Mouse (Mus musculus) spleen, adult 18-20 months (tissue): ENCODE results near the gene Hmgcl.
"Not testable (repeated sequence)": the region's sequence is repeated elsewhere in the genome, so short reads cannot be mapped to it uniquely, and the experiment has no call there.

ENCODE experiments used
- DNase-seq, 2 experiments: peaks; one replicate each; pipeline ENCODE4 v3.0.0; 2022; ENCODE audit warnings: mixed read lengths in 2 of 2

Hmgcl gene

GRCm38 (mm10) chr4:135962946-135963345, 16.7 kb downstream of the Hmgcl start:
- DNase-seq: no peak

GRCm38 (mm10) chr4:135963457-135964193, 17.4 kb downstream of the Hmgcl start, which contains the start of gene Gale:
Gene Gale (plus strand): TSS chr4:135963727.
- peak; percentile 88 to 91 for DNase-seq

GRCm38 (mm10) chr4:135964426-135964825, 18.2 kb downstream of the Hmgcl start:
- DNase-seq: no peak

GRCm38 (mm10) chr4:135965113-135965512, 18.9 kb downstream of the Hmgcl start:
- no peak for DNase-seq

GRCm38 (mm10) chr4:135966283-135966682, 20.0 kb downstream of the Hmgcl start:
- no peak for DNase-seq

GRCm38 (mm10) chr4:135967086-135967760, 21.0 kb downstream of the Hmgcl start:
- DNase-seq: no peak

GRCm38 (mm10) chr4:135968271-135968869, 22.1 kb downstream of the Hmgcl start:
- no peak for DNase-seq

GRCm38 (mm10) chr4:135969070-135969750, 23.0 kb downstream of the Hmgcl start:
- DNase-seq: no peak

GRCm38 (mm10) chr4:135970585-135970984, 24.3 kb downstream of the Hmgcl start:
- no peak for DNase-seq

- no peak for DNase-seq
Measured at GRCm38 (mm10) chr4:135971805-135972555, 25.7 kb downstream of the Hmgcl start.

GRCm38 (mm10) chr4:135972556-135972906, 26.3 kb downstream of the Hmgcl start, which contains the start of gene Lypla2:
Gene Lypla2 (minus strand): TSS chr4:135972626.
- peak; percentile 75 for DNase-seq

- no peak for DNase-seq
Measured at GRCm38 (mm10) chr4:135972911-135973811, 26.9 kb downstream of the Hmgcl start.

GRCm38 (mm10) chr4:135976146-135976545, 29.9 kb downstream of the Hmgcl start:
- no peak for DNase-seq

- not testable (repeated sequence) for DNase-seq
Measured at GRCm38 (mm10) chr4:135980223-135980622, 34.0 kb downstream of the Hmgcl start.

GRCm38 (mm10) chr4:135981524-135982063, 35.3 kb downstream of the Hmgcl start:
- no peak for DNase-seq

- no peak for DNase-seq
Measured at GRCm38 (mm10) chr4:135984556-135984955, 38.3 kb downstream of the Hmgcl start.

- no peak for DNase-seq
Measured at GRCm38 (mm10) chr4:135985193-135985592, 38.9 kb downstream of the Hmgcl start.

GRCm38 (mm10) chr4:135985769-135986168, 39.5 kb downstream of the Hmgcl start:
- DNase-seq: no peak

- no peak for DNase-seq
Measured at GRCm38 (mm10) chr4:135986301-135986942, 40.2 kb downstream of the Hmgcl start.

GRCm38 (mm10) chr4:135986943-135987710, 40.9 kb downstream of the Hmgcl start, which contains the start of gene Pithd1:
Gene Pithd1 (minus strand): TSS chr4:135987264.
- DNase-seq: peak; percentile 91 to 94
